Mouse (Mus musculus): ENCODE results near the gene Cwc27. TPM values are rescaled to one million over a fixed set of nuclear protein-coding genes. Genes with fewer than 3 reads are reported as not detected.

Gene Cwc27
- total RNA-seq, 4 experiments from 2014 or later, result 9.6 to 12.7 (median 9.9) TPM

DNA sequence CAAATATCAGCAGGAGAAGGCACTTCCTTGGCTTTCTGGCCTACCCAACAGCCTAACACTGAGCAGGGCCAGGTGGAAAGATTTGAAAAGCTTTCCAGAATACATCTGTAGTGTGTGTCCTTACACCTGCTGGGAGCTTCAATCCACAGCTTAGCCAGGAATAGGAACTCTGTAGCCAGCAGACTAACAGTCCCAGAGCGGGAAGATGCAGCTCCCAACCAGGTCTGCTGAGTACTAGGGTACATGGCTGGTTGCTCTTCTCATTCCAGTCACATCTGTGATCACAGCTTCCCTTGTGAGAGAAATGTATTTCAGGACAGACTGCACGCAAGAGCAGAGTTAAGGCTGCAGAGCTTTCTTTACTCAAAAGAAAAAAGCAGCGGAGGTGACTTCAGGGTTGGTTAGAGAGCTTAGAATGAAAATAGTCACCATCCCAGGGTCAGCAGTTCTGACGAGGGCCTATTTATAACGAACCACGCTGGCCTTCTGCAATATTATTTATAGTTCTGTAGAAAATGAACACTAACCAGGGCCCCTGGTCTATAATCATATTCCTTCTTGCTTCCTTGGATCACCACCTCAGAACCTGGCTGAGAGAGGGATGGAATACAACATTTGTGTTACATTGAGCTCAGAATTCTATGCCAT lies 171.0 kb downstream of the Cwc27 start:
- no peak for DNase-seq (ENCODE audit: low spot score in 2 of 2)

DNA sequence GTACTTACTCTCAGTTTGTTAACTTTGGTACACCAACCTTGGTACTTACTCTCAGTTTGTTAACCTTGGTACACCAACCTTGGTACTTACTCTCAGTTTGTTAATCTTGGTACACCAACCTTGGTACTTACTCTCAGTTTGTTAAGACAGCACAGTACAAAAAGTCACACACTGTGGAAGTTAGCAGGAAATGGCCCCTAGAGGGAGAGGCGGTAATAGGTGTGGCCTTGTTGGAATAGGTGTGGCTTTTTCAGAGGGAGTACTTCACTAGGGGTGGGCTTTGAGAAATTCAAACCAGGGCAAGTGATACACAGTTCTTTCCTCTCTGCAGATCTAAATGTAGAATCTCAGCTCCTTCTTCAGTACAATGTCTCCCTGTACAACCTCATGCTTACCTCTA lies 172.8 kb downstream of the Cwc27 start:
- DNase-seq (ENCODE audit: low spot score in 2 of 2), result no peak

DNA sequence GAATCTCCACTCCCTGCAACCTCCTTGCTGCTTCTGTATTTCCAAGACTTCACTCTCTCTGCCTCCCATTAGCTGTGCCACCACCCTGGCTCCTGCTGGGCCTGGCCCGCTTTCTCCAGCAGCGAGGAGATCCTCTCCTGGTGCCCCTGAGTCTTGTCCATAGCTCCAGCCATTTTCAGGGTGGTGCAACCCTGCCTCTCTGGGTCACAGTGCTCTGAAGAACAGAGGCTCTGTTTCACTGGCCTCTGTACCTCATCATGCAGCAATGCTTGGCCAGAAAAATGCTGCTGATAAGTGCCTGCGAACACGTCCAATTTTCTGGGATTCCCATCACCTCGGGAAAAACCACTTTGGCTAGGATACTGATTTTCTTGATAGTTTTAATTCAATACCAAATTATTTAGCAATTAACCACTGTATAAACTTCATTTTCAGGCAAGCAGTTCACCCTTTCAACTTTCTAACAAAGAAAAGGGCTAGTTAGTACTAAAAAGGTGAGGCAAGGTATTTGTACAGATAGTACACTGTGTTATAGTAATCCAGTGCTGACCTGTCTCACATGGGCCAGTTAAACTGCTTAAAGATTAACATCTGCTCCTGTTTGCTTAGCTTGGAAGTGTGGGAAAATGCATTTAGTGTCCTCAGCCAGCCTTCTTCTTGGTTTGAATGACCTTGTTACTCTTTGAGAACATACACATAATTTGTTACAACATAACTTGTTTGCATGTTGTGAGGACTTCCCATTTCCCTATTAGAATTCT lies 176.1 kb downstream of the Cwc27 start:
- no peak for DNase-seq (ENCODE audit: low spot score in 2 of 2)

DNA sequence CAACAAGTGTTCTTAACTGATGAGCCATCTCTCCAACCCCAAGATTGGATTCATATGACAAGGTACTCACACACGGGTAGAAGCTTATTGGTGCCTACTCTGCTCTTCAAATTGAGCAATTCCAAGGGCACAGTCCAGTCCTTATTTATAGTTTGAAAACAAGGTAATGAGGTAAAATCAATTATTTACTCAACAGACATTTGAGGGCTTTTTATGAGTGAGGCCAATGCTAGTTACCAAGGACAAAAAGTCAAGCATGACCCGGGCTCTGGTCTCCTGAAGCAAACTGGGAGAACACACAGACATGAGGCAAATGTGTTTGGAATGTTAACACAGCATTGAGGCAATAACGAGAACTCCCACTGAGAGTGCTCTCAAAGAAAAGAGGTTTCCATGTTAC lies 178.0 kb downstream of the Cwc27 start:
- DNase-seq (ENCODE audit: low spot score in 2 of 2), result no peak

DNA sequence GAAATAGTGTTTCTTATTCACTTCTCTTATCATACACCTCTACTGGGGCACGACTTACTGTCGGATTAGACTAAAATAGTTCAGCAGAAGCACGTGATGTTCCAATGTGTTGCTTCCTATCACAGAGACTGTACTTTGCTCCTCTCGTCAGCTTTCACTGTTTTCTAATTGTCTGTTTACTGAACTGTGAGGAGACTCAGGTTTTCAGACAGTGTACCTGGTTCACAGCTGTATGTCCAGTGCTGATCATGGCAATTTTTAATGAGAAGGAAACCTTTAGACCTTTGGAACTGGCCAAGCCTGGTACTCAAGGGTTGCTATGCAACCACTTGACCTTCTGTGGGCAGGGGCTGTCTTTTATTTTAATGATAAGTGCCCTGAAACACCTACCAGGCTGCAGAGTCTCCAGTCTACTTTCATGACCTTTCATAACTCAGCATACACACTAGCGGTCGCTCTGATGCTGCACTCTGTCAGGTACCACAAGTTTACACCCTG lies 180.9 kb downstream of the Cwc27 start:
- DNase-seq (ENCODE audit: low spot score in 2 of 2), result no peak

DNA sequence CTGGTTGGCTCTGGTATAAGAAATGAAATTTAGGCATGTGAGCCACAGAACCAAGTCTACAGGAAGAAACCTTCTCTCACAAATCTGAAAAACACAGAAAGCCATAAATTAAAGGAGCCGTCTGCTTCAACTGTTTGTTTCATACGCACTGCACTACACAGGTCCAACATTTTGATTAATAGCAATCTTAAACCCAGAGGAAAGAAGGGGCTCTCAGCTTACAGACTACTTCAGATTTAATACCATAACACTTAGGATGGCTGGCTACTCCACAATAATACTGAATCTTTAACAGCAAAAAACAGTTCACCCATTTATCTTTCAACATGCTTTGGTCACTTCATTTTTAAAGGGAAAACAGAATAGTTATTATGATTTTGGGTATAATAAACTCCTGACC lies 182.2 kb downstream of the Cwc27 start:
- no peak for DNase-seq (ENCODE audit: low spot score in 2 of 2)

DNA sequence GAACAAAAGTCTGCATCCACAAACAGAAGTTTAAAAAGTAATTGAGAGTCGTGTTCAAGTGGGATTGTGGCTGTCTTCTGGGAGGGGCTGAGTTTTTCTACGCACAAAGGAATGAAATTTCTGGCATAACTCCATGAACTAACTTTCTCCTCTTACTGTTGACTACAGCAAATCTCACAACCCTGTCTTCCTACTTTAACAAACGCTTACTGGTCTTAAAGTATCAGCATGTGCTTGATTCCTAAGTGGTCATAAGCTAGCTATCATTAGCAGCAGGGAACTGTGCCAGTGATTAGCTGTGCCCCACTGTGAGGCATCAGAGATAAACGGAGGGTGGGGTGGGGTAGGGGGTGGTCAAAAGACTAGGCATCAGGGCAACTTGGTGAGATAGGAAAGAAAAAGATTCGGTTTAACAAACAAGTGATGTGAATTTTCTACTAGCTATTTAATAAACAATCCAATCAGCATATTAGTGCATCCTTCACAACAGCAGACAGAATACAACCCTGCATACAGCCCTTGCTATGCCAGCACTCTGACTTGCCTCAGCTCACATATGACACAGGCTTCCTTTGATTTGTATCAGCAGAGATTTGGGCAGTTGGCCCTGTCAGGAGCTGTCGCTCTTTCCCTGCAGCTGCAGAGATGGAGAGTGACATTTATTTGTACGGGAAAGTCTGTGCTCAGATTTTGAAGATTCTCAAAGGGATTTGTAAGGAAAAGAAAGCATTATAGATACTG lies 184.3 kb downstream of the Cwc27 start:
- no peak for DNase-seq (ENCODE audit: low spot score in 2 of 2)

DNA sequence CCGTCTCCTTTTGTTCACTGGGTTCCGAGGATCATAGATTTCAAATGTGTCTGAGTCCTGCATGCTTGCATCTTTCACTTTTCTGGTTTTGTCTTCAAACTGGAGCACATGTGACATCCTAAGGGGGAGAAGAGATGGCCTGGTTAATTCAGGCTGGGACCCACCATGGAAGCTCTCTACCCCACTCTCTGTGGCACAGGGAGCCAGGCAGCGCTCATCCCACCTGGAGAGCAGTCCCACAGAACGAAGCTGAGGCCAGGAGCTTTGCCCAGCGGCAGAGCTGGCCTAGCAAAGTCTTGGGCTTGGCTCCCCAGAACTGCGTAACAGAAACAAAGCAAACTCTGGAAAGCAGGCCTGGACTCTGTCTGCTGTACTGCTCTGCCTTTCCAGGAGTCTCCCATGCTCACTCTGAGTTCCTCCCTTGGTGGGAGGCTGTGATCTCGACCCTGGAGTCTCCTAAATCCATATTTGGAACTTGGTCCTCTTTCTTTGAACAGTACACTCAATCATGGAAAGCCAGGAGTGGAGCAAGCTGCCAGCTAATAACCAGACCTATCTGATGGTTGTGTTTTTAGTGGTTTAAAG lies 185.2 kb downstream of the Cwc27 start:
- DNase-seq (ENCODE audit: low spot score in 2 of 2), result no peak

DNA sequence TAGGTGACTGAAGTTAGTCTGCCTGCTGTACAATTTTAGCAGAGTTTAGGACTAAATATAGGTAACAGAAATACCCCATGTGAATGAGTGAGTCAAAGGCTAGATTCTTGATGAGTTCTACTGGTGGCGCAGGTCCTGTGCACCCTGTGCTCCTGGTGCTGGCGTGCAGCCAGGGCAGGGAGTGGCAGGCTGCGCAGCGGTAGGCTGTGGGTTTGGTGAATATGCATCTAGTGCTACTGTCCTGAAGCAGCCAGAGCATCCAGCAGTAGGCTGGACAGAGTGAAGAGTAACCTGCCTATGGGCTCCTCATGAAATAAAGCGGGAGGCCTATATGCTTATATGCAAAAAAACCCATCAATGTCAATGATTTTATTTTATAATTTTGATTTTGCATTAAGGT lies 186.1 kb downstream of the Cwc27 start:
- no peak for DNase-seq (ENCODE audit: low spot score in 2 of 2)

DNA sequence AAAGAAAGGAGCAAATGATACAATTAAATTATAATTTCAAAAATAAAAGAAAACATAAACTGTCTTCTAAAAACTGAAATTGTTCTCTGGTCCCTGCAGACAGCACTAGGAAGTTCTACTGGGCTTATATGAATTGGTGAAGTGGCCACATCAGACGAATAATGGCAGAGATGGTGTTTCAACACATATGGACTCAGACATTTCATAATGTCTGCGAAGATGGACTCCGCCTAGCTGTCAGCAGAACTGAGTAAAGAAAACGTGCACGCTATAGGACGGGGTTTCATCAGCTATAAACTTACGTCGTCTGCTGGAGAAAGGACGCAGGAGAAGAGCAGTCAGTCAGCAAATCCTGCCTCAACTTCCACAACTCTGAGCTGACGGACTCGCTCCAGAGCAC lies 187.3 kb downstream of the Cwc27 start:
- DNase-seq (ENCODE audit: low spot score in 2 of 2), result no peak

DNA sequence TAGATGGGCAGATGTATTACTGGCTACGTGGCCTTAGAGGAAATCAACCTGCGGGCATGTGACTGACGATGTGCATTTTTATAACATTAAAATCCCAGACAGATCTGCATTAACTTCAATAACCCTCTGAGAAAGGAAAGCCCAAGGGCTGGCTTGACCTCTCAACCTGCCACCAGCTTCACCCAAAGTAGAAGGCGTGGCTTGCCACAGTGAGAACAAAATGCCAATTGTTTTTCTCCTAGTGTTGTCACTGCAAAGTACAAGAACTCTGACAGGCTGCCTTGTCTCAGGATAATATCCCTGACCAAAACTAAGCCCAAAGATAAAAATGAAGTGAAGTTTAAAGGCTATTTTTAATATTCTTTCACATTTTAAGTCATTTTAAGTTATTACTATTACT lies 188.9 kb downstream of the Cwc27 start:
- DNase-seq (ENCODE audit: low spot score in 2 of 2), result no peak

DNA sequence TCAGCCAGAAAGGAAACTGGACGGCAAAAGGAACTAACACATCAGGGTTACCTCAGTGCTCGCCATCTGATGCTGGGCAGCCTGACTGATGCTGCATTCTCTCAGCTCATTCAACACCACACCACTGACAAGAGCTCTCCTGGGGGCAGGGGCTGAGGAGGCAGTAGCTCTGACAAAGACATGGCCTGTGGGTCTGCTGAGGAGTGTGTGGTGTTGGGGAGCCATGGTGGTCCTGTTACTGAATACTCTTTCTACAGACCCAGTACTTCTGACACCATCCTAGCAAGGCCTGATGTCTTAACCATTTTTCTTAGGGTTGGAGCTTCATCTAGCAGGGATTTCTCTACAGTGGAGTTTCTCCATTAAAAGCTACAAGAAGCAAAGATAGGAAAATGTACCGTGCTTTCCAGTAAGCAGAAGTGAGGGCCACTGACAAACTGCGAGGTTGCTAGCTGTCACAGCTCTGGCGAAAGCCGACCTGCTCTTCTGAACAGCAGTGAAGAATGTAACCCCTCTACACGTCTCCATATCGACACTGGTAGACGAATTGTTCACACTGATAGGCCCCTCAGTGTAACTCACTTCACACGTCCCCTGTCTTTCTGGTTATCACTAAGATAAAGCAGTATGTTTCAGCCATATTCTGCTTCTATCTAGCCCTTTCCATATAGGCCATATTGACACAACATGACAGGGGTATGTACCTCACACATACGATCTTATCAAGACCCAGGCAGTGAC lies 189.6 kb downstream of the Cwc27 start:
- DNase-seq (ENCODE audit: low spot score in 2 of 2), result no peak

DNA sequence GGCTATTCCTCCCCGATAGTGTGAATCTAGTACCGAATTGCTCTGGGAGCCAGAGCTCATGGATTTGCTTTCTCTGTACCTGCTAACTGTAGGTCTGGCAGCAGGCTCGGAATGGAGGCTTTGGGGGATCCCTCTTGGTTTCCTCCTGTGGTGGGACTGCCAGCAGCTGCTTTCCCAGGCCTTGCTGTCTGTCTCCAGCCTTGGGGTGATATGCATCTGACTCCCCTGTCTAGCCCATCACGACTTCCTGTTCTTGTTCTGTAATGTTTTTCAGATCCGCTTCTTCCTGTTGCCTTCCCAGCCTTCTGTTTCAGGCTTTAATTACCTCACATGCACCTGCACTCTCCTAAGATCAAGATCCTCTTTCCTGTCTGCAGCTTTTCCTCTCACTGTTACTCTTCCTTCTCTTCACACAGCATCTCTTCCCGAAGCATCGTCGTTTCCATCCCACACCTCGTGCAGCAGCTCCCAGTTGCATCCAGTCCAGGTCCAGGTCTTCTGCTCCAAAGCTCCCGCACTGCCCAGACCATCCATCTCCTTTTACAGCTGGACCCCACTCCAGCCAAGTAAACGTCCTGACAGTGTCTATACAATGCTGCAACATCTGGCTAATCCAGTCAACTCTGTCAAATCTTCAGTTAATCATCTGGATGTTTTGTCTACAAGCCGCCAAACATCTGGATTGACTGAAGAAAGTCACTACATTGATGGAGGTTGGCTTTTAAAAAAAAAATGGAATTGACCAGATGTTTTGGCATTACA lies 193.6 kb downstream of the Cwc27 start:
- no peak for DNase-seq (ENCODE audit: low spot score in 2 of 2)

DNA sequence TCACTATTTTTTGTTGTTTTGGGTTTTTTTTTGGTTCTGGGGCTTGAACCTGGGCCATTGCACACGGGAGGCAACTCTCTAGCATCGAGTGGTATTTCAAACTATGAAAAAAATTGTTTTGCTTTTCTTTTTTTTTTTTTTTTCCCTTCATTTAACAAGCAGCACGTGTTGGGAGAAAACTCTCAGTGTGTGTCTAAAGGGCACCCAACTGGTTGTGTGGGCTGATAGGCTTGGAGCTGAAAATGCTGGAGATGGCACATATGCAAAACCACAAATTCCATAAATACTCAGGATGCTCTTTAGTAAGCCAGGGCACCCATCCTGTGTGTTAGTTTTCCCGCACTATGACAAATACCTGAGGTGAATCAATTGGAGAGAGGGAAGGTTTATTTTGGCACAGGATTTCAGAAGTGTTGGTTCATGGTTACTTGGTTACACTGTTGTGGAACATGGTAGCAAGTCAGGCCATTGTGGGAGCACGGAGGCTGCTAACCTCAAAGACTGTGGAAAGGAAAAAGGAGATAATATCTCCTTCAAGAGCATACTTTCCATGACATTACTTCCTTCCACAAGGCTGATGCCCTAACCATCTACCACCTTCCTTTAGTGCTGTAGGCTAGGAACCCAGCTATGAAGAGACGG lies 194.7 kb downstream of the Cwc27 start:
- no peak for DNase-seq (ENCODE audit: low spot score in 2 of 2)

DNA sequence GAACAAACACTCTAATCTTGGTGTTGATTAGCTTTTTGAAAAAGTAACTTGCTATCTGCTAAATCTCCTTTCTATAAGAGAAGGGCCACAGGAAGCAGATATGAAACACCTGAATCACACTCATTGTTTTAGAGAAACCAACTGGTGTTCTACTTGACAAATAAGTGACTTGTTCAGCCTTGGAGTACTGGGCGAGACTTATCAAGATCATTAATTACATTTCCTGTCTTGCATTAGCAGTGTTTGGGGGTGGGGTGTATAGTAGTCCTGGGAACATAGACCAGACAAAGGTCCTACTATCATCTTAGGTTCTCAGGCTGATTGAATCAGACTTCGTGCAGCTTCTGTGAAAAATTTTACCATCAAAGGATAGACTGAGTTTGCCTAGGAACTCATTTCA lies 196.5 kb downstream of the Cwc27 start:
- no peak for DNase-seq (ENCODE audit: low spot score in 2 of 2)

DNA sequence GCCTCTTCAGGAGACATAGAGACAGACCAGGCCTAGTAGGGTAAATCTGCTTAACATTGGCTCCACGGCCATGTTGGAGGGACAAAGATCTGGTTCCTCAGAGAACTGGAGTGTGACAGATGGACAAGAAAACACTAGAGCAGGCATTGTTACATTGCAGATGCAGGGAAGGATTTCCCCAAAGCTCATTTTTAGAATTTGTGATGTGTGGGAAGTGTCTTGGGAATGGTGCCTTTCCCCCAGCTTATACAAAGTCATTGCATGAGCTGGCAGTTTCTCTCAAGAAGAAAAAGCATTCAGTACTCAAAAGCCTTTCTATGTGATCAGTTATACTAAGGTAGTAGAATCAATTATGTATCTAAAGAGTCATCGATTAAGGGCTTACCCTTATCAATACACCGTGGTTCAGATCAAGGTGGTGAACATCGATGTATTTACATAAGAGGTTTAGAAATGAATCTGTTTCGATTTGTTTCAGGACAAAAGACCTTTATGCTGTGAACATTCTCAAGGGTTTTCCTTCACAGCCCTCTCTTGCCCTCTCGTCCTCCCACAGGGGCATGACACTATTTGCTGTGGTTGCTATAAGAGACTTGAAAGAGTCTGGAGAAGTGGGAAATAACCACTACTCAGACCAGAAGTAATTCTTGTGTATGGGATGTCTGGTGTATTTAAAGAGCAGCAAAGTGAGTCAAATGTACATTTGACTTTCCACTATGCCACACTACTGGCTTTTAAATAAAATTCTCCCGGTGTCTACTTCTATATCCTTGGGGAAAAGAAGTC lies 197.2 kb downstream of the Cwc27 start:
- DNase-seq (ENCODE audit: low spot score in 2 of 2), result no peak

DNA sequence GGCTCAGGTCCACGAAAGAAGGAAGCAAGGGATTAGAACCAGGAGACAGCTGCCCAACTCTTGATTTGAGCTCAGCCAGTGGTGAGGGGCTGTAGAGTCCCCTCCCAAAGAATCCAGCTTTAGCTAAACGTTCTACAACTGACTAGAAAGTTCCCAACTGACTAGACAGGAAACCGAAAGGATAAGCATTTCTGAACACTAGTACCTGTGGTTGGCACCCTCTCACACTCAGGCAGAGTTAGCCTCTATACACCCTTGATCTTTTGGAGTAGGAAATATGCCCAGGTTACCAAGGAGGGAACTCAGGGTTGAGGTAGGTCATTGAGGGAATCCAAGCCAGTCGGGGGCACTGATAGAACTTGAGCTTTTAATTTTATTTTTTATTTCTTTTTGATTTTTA lies 199.7 kb downstream of the Cwc27 start:
- no peak for DNase-seq (ENCODE audit: low spot score in 2 of 2)

DNA sequence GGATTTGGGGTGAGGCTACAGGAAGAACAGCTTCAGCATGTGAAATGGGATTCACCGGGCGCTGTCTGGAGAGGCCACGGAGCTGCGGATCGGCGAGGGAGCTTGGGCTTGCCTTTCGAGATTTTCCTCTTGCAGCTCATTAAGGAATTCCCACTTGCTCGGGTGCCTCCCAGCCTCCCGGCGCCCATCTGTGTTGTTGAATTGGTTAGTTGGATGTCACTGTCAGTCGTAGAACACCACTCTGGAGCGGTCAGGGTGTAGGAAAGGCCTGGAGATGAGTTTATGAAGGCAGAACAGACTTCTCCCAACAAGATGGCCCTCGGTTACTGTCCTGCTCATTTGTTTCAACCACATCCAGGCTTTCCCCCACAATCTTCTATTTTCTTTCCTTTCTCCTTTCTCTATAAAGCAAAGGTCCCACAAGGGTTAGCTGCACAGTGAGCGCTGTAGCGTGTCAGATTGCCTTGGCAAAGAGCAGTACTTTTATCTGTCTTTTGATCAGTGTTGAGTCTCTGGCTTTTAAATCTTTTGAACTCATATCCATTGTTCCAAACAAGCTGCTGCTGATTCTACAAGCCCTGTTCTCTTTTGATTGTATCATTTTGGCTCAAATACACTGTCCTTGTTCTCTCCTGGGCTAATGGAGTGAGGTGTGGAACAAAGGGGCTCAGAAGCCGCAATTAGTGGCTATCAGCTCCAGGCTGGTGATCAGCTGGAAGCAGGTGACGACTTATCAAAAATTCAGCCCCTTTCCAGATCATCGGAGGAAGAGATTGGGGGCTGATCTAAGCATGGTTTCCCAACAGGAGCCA lies 200.7 kb downstream of the Cwc27 start:
- DNase-seq (ENCODE audit: low spot score in 2 of 2), result no peak
